Mouse (Mus musculus) neural tube, embryonic 15.5 days (tissue): ENCODE measurements around the gene Gipc1. TPM values are rescaled to one million over a fixed set of nuclear protein-coding genes. Genes with fewer than 3 reads are reported as not detected.
A peak's percentile ranks its signal among the peaks of the same experiment; 100 is the strongest.

Experiments used
- ATAC-seq: fragments of 200-750 bp; cut with Nextera tagmentation; 2 replicates; pipeline ENCODE4 v1.8.0; 2017; ENCODE audit warnings: mild to moderate bottlenecking, moderate TSS enrichment, moderate library complexity; ENCODE audit not compliant: low FRiP score
- H3K27ac ChIP-seq: fragments of 300-500 bp; sonication (generic); replicated peaks from 2 replicates; pipeline ENCODE4 v1.5.1; 2015; ENCODE audit warnings: mild to moderate bottlenecking, inconsistent platforms
- H3K27me3 ChIP-seq: fragments of 300-500 bp; sonication (generic); replicated peaks from 2 replicates; pipeline ENCODE4 v1.6.1; 2015; ENCODE audit warnings: inconsistent platforms
- H3K36me3 ChIP-seq: fragments of 300-500 bp; sonication (generic); 2 replicates; pipeline ENCODE4 v1.6.1; 2015; ENCODE audit warnings: inconsistent platforms
- H3K4me1 ChIP-seq: fragments of 300-500 bp; sonication (generic); 2 replicates; pipeline ENCODE4 v1.6.1; 2015; ENCODE audit warnings: inconsistent platforms
- H3K4me2 ChIP-seq: fragments of 300-500 bp; sonication (generic); 2 replicates; pipeline ENCODE4 v1.6.1; 2015; ENCODE audit warnings: inconsistent platforms, mild to moderate bottlenecking, moderate library complexity
- H3K4me3 ChIP-seq: fragments of 300-500 bp; sonication (generic); replicated peaks from 2 replicates; pipeline ENCODE4 v1.5.1; 2015; ENCODE audit warnings: mild to moderate bottlenecking, inconsistent platforms
- H3K9ac ChIP-seq: fragments of 300-500 bp; sonication (generic); replicated peaks from 2 replicates; pipeline ENCODE4 v1.6.1; 2015; ENCODE audit warnings: mild to moderate bottlenecking, inconsistent platforms
- H3K9me3 ChIP-seq: fragments of 300-500 bp; sonication (generic); replicated peaks from 2 replicates; pipeline ENCODE4 v1.6.1; 2016; ENCODE audit warnings: inconsistent platforms
- WGBS: fragments of 180-500 bp; shearing (Covaris S2); methylation state at CpG from one replicate; pipeline ENCODE4 v1.1.7; 2015; ENCODE audit warnings: mixed read lengths; 5-methylcytosine and 5-hydroxymethylcytosine counted together
- polyA plus RNA-seq: library from polyadenylated mRNA; unstranded; fragments of >200 nt; fragmentation: Nextera tagmentation; extraction: Ambion mirVana; gene quantifications from 2 replicates; pipeline ENCODE4 v1.2.1, GENCODE M21; 2015

Gipc1 gene
- polyA plus RNA-seq, 1 experiment from 2014 or later = 116 TPM

- Histone ChIP-seq H3K27me3 (no peaks in the 10 kb centered on the region), H3K9me3 (no peaks in the 10 kb centered on the region), H3K27ac (peak overlapping the region; percentile 62), H3K36me3 (no peaks in the 10 kb centered on the region), H3K4me3 (peak overlapping the region; percentile 41), H3K9ac (peak overlapping the region; percentile 66), H3K4me2 (peak overlapping the region; percentile 73), H3K4me1 (0 out of 2 replicates have a peak, but pooled peaks cover 9% of the 10 kb centered on the region)
- ATAC-seq = peak; percentile 68
- 60% methylated on average over 15 of the region's 15 CpGs for WGBS
Observed at GRCm38 (mm10) chr8:83621691-83622388, 30.6 kb upstream of the Gipc1 start.

GRCm38 (mm10) chr8:83622389-83622989, 30.0 kb upstream of the Gipc1 start:
- no peaks in the 10 kb centered on the region for H3K27me3 ChIP-seq
- H3K9me3 ChIP-seq = no peaks in the 10 kb centered on the region
- WGBS = 11% methylated on average over 23 of the region's 23 CpGs
- 0 out of 2 replicates have a peak, but pooled peaks cover 9% of the 10 kb centered on the region for H3K4me1 ChIP-seq
- ATAC-seq = peak; percentile 95
- H3K27ac ChIP-seq = peak overlapping the region; percentile 62
- peak overlapping the region; percentile 73 for H3K4me2 ChIP-seq
- no peaks in the 10 kb centered on the region for H3K36me3 ChIP-seq
- peak overlapping the region; percentile 41 for H3K4me3 ChIP-seq
- peak overlapping the region; percentile 66 for H3K9ac ChIP-seq

GRCm38 (mm10) chr8:83623549-83623948, 28.9 kb upstream of the Gipc1 start:
- 90% methylated on average over 7 of the region's 7 CpGs for WGBS
- Histone ChIP-seq H3K9ac (no peak overlapping the region), H3K4me3 (no peak overlapping the region), H3K27ac (no peak overlapping the region), H3K4me1 (0 out of 2 replicates have a peak, but pooled peaks cover 9% of the 10 kb centered on the region), H3K36me3 (no peaks in the 10 kb centered on the region), H3K4me2 (no peak overlapping the region), H3K9me3 (no peaks in the 10 kb centered on the region), H3K27me3 (no peaks in the 10 kb centered on the region)
- ATAC-seq = no peak

GRCm38 (mm10) chr8:83624739-83625138, 27.7 kb upstream of the Gipc1 start:
- Histone ChIP-seq H3K27me3 (no peaks in the 10 kb centered on the region), H3K9me3 (no peaks in the 10 kb centered on the region), H3K4me1 (0 out of 2 replicates have a peak, but pooled peaks cover 9% of the 10 kb centered on the region), H3K4me2 (no peak overlapping the region), H3K9ac (no peak overlapping the region), H3K27ac (no peak overlapping the region), H3K36me3 (no peaks in the 10 kb centered on the region), H3K4me3 (no peak overlapping the region)
- WGBS = 37% methylated on average over 3 of the region's 3 CpGs
- ATAC-seq = no peak

- no peak overlapping the region for H3K9ac ChIP-seq
- H3K36me3 ChIP-seq = no peaks in the 10 kb centered on the region
- no peaks in the 10 kb centered on the region for H3K9me3 ChIP-seq
- no peak overlapping the region for H3K4me2 ChIP-seq
- H3K27ac ChIP-seq = no peak overlapping the region
- no peak overlapping the region for H3K4me3 ChIP-seq
- H3K27me3 ChIP-seq = no peaks in the 10 kb centered on the region
- WGBS = 91% methylated on average over 6 of the region's 6 CpGs
- ATAC-seq = no peak
- H3K4me1 ChIP-seq = 0 out of 2 replicates have a peak, but pooled peaks cover 9% of the 10 kb centered on the region
Observed at GRCm38 (mm10) chr8:83625676-83626299, 26.7 kb upstream of the Gipc1 start.

- ATAC-seq = no peak
- Histone ChIP-seq H3K4me2 (no peak overlapping the region), H3K36me3 (no peaks in the 10 kb centered on the region), H3K27me3 (no peaks in the 10 kb centered on the region), H3K9me3 (no peaks in the 10 kb centered on the region), H3K27ac (no peak overlapping the region), H3K9ac (no peak overlapping the region), H3K4me1 (no peaks in the 10 kb centered on the region), H3K4me3 (no peak overlapping the region)
- 90% methylated on average over 7 of the region's 7 CpGs for WGBS
Observed at GRCm38 (mm10) chr8:83632083-83632707, 20.3 kb upstream of the Gipc1 start.

- WGBS = 80% methylated on average over 4 of the region's 4 CpGs
- Histone ChIP-seq H3K27me3 (no peaks in the 10 kb centered on the region), H3K9ac (no peak overlapping the region), H3K27ac (no peak overlapping the region), H3K36me3 (no peaks in the 10 kb centered on the region), H3K4me3 (no peak overlapping the region), H3K9me3 (no peaks in the 10 kb centered on the region), H3K4me2 (no peak overlapping the region), H3K4me1 (no peaks in the 10 kb centered on the region)
- ATAC-seq = no peak
Observed at GRCm38 (mm10) chr8:83638856-83639255, 13.6 kb upstream of the Gipc1 start.

- no peak for ATAC-seq
- no peak overlapping the region for H3K9ac ChIP-seq
- 75% methylated on average over 5 of the region's 5 CpGs for WGBS
Observed at GRCm38 (mm10) chr8:83639649-83640048, 12.8 kb upstream of the Gipc1 start.

GRCm38 (mm10) chr8:83647511-83647910, 5.0 kb upstream of the Gipc1 start:
- Histone ChIP-seq H3K27ac (no peak overlapping the region), H3K9ac (no peak overlapping the region), H3K4me1 (peaks cover 4% of the 10 kb centered on the region; the same call in 1 of the 2 replicates), H3K4me3 (no peak overlapping the region), H3K36me3 (no peaks in the 10 kb centered on the region), H3K4me2 (no peak overlapping the region), H3K9me3 (no peaks in the 10 kb centered on the region), H3K27me3 (no peaks in the 10 kb centered on the region)
- ATAC-seq = no peak
- 96% methylated on average over 11 of the region's 11 CpGs for WGBS

More at GRCm38 (mm10) chr8:83639649-83640048, 12.8 kb upstream of the Gipc1 start:
- H3K27ac ChIP-seq = no peak overlapping the region
- H3K9me3 ChIP-seq = no peaks in the 10 kb centered on the region
- H3K4me3 ChIP-seq = no peak overlapping the region
- H3K27me3 ChIP-seq = no peaks in the 10 kb centered on the region
- no peaks in the 10 kb centered on the region for H3K36me3 ChIP-seq
- H3K4me1 ChIP-seq = no peaks in the 10 kb centered on the region
- no peak overlapping the region for H3K4me2 ChIP-seq

- Histone ChIP-seq H3K36me3 (no peaks in the 10 kb centered on the region), H3K27ac (no peak overlapping the region), H3K4me2 (no peak overlapping the region), H3K9me3 (no peaks in the 10 kb centered on the region), H3K9ac (no peak overlapping the region), H3K4me3 (no peak overlapping the region), H3K27me3 (no peaks in the 10 kb centered on the region), H3K4me1 (peaks cover 6% of the 10 kb centered on the region)
- no peak for ATAC-seq
- 94% methylated on average over 4 of the region's 4 CpGs for WGBS
Observed at GRCm38 (mm10) chr8:83648031-83648430, 4.4 kb upstream of the Gipc1 start.

- no peak for ATAC-seq
- H3K4me2 ChIP-seq = no peak overlapping the region
- no peaks in the 10 kb centered on the region for H3K27me3 ChIP-seq
- no peaks in the 10 kb centered on the region for H3K9me3 ChIP-seq
- H3K4me3 ChIP-seq = no peak overlapping the region
- H3K9ac ChIP-seq = no peak overlapping the region
- H3K36me3 ChIP-seq = no peaks in the 10 kb centered on the region
- no peak overlapping the region for H3K27ac ChIP-seq
- WGBS = 95% methylated on average over 6 of the region's 6 CpGs
- peaks cover 19% of the 10 kb centered on the region for H3K4me1 ChIP-seq
Observed at GRCm38 (mm10) chr8:83649699-83650098, 2.8 kb upstream of the Gipc1 start.
